Mouse (Mus musculus): ENCODE data around the gene Eif5a.

Gene Eif5a

GRCm38 (mm10) chr11:69900471-69901405 lies 21.0 kb downstream of the Eif5a start, which contains the start of the genes 2810408A11Rik and Neurl4:
Gene 2810408A11Rik, minus strand, starts transcription at chr11:69900987.
Gene Neurl4, plus strand, starts transcription at chr11:69901072.
- peak; percentile 93 for DNase-seq

- peak; percentile 50 for DNase-seq
Measured at GRCm38 (mm10) chr11:69899870-69900269, 21.9 kb downstream of the Eif5a start.

- no peak for DNase-seq
Measured at GRCm38 (mm10) chr11:69895291-69895690, 26.5 kb downstream of the Eif5a start, which contains the start of gene Acap1. Gene Acap1, minus strand, starts transcription at chr11:69895539.

- DNase-seq, result no peak
Measured at GRCm38 (mm10) chr11:69894671-69895070, 27.1 kb downstream of the Eif5a start.

- no peak for DNase-seq
Measured at GRCm38 (mm10) chr11:69891482-69891881, 30.3 kb downstream of the Eif5a start.

- no peak for DNase-seq
Measured at GRCm38 (mm10) chr11:69886907-69887635, 34.7 kb downstream of the Eif5a start.

- DNase-seq, result no peak
Measured at GRCm38 (mm10) chr11:69884663-69885062, 37.1 kb downstream of the Eif5a start.

GRCm38 (mm10) chr11:69884240-69884639 lies 37.5 kb downstream of the Eif5a start:
- no peak for DNase-seq

- no peak for DNase-seq
Measured at GRCm38 (mm10) chr11:69883527-69884151, 38.1 kb downstream of the Eif5a start.

GRCm38 (mm10) chr11:69883066-69883465 lies 38.7 kb downstream of the Eif5a start:
- DNase-seq, result no peak

- no peak for DNase-seq
Measured at GRCm38 (mm10) chr11:69881787-69882670, 39.7 kb downstream of the Eif5a start.

- peak; percentile 69 for DNase-seq
Measured at GRCm38 (mm10) chr11:69880853-69881603, 40.7 kb downstream of the Eif5a start, which contains the start of gene Kctd11. Gene Kctd11, minus strand, starts transcription at chr11:69881406.

GRCm38 (mm10) chr11:69880506-69880852 lies 41.3 kb downstream of the Eif5a start:
- DNase-seq, result peak; percentile 62

- DNase-seq, result no peak
Measured at GRCm38 (mm10) chr11:69879711-69880110, 42.0 kb downstream of the Eif5a start.

- no peak for DNase-seq
Measured at GRCm38 (mm10) chr11:69878952-69879351, 42.8 kb downstream of the Eif5a start.

- DNase-seq, result no peak
Measured at GRCm38 (mm10) chr11:69878399-69878798, 43.4 kb downstream of the Eif5a start.

- DNase-seq, result no peak
Measured at GRCm38 (mm10) chr11:69877878-69878277, 43.9 kb downstream of the Eif5a start, which contains the start of gene Tmem95. Gene Tmem95, minus strand, starts transcription at chr11:69878018.

- peak; percentile 78 for DNase-seq
Measured at GRCm38 (mm10) chr11:69876867-69877266, 44.9 kb downstream of the Eif5a start.

GRCm38 (mm10) chr11:69876186-69876585 lies 45.6 kb downstream of the Eif5a start:
- DNase-seq, result no peak

- no peak for DNase-seq
Measured at GRCm38 (mm10) chr11:69872451-69872850, 49.3 kb downstream of the Eif5a start.

- no peak for DNase-seq
Measured at GRCm38 (mm10) chr11:69871822-69872221, 49.9 kb downstream of the Eif5a start.
